Mouse (Mus musculus): Measurements from ENCODE around the gene Haus2.
A peak's percentile ranks its signal among the peaks of the same experiment; 100 is the strongest.
"Not testable (repeated sequence)": the region's sequence is repeated elsewhere in the genome, so short reads cannot be mapped to it uniquely, and the experiment has no call there.

The Haus2 gene

DNA sequence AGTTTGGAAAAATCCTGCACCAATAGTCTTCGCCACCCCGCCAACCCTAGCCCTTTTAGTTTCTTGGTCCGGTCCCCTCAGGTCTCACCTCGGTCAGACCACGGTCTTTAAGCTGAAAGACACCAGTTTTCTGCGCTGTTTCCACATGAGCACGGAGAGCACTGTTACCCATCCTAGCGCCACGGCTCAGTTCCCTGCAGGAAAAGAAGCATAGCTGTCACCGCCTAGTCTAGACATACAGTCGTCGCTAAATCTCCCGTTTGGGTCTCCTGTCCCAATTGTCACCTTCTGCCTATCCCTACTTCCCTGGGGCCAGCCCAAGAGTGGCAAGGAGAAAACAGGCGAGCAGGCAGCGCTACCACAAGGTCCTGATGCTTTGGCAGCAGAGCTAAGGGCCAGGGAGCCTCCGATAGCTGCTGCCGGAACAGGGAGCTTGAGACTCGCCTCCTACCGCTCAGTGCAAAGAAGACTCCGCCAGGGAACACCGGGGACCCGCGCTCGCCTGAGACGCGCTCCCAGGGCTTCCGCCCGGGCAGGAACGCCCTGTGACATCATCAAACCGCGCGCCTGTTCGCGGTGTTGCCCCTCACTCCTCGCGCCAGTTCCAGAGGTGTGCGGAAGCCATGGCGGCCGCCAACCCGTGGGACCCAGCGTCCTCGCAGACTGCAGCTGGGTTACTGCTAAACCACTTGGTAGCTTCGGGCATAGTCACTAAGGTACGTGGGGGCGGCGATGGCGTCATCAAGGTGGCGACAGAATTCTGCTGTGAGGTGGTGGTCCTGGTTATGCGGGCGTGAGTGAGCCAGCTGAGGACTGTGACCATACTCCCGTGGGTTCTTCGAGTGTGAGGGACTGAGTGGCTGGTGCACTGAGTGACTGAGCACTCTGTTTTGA is at the start of gene Haus2, which contains the start of gene Lrrc57:
TSS of gene Haus2 (plus strand) at position 554 of the 894 bp plus-strand sequence.
TSS of gene Lrrc57 (minus strand) at position 691 of the 894 bp plus-strand sequence.
- DNase-seq (ENCODE audit: low spot score) = peak; percentile 88

- DNase-seq (ENCODE audit: low spot score) = no peak
Measured at GRCm38 (mm10) chr2:120561524-120561923, 47.7 kb upstream of the Haus2 start.

DNA sequence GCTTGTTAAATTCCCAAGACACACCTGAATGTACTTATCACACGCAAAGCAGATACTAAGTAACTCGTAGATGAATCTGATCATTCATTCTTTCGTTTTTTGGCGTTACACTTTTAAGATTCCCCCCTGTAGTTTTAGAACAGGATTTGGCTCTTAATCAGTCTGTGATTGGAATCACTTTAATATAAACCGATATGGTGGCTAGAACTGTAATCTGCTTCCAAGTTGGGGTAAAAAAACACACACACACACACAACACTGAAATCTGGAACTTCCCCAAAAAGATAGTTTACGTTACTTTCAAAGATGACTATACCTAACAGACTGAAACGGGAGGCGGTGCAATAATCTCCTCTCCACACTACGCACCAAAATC is 46.3 kb upstream of the Haus2 start:
- no peak for DNase-seq (ENCODE audit: low spot score)

DNA sequence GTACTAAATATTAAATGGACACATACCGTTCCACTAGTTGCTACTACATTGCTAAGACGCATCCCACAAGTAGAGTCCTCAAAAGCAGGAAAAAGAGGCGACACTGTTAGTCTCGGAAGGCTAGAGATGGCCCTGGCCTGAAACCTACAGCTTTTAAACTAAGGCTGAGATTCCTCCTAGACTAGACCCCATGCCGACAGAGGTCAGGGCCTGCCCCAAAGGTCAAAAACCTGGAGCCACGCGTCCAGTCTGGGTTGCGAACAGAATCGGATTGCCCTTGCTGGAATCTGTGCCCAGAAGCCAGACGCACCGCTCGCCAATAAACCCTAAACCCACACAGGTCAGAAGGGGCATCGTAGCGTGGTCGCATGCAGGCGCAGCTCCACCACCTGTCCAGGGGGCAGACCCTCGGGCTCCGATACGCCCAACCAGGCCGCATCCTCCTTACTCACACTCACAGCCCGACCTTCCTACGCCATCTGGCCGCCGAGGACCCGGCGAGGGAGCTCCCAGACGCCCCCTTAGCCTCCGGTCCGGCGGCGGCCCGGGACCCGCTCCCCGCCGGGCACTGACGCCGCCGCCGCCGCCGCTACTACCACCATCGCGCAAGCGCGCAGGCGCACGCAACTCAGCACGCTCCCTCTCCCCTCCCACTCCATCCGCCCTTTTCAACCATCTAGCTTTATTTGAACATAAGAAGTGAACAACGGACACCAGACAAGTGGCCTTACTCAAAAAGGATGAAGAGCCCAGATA is 45.8 kb upstream of the Haus2 start, which contains the start of gene Zfp106:
TSS of gene Zfp106 (minus strand) at position 609 of the 756 bp plus-strand sequence.
- peak; percentile 85 for DNase-seq (ENCODE audit: low spot score)

DNA sequence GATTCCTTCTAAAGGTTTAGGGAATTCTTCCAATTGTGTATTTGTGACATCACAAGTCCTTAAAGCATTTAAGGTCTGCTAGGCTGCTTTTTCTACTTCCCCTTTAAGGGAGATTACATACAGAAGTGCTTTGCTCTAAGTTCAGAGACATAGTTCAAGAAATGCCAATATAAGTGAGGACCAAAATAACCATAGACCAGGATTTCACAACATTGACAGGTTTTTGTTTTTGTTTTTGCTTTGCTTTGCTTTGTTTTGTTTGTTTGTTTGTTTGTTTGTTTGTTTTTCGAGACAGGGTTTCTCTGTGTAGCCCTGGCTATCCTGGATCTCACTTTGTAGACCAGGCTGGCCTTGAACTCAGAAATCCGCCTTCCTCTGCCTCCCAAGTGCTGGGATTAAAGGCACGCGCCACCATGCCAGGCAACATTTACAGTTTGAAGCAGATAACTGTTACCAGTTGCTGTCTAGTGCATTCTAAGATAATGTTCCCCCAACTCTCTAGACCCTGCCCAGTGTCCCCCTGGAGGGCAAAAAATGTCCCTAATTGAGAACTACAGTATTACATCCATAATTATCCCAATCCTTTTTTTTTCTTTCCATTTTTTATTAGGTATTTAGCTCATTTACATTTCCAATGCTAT is 44.5 kb upstream of the Haus2 start:
- not testable (repeated sequence) for DNase-seq (ENCODE audit: low spot score)

- DNase-seq (ENCODE audit: low spot score) = no peak
Measured at GRCm38 (mm10) chr2:120565363-120565762, 43.8 kb upstream of the Haus2 start.

- DNase-seq (ENCODE audit: low spot score) = peak; percentile 96
Measured at GRCm38 (mm10) chr2:120566886-120567797, 42.0 kb upstream of the Haus2 start, which contains the start of gene Snap23. Gene Snap23, plus strand, starts transcription at chr2:120567671.

DNA sequence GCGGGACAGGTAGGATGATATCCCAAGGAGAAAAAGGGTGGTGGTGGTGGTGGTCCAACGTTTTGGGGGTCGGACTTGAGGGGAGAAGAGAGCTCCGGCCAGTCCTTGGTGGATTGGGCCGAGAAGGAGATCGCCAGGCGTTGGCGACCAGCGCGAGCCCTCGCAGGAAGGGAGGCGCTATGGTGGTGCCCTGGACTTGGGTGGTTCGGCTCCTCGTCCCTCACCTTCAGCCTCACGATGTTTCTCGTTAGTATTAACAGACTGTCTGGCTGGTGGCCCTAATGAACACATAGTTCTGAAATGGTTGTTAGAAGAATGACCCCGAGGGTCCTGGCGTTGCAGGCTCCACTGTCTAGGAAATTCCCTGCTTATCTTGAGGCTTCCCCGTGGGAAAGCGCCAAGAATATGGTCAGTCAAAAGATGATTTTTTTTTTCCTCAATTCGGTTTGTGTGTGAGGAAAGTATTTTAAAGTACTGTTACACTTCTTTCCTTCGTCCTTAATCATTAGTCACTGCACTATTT is 41.3 kb upstream of the Haus2 start:
- DNase-seq (ENCODE audit: low spot score) = no peak

- DNase-seq (ENCODE audit: low spot score) = no peak
Measured at GRCm38 (mm10) chr2:120571081-120571480, 38.1 kb upstream of the Haus2 start.

- not testable (repeated sequence) for DNase-seq (ENCODE audit: low spot score)
Measured at GRCm38 (mm10) chr2:120572161-120572560, 37.0 kb upstream of the Haus2 start.

DNA sequence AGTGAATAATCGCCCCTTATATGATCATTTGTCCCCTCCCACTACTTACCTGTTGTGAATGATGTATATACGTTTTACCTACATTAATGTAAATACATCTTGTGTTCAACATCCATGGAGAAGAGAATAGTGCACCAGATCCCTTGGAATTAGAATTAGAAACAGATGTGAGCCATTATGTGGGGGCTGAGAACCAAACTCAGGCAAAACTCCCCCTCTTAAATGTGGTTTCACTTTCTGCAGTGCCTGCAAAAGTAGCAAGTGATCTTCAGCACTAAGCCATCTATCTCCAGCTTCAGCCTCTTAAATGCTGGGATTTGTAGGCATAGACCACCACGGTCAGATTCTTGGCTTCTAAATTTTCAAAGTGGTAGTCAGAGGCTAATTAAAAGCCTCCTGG is 34.1 kb upstream of the Haus2 start:
- no peak for DNase-seq (ENCODE audit: low spot score)

GRCm38 (mm10) chr2:120575978-120576377 is 33.2 kb upstream of the Haus2 start:
- no peak for DNase-seq (ENCODE audit: low spot score)

- no peak for DNase-seq (ENCODE audit: low spot score)
Measured at GRCm38 (mm10) chr2:120577799-120578198, 31.4 kb upstream of the Haus2 start.

DNA sequence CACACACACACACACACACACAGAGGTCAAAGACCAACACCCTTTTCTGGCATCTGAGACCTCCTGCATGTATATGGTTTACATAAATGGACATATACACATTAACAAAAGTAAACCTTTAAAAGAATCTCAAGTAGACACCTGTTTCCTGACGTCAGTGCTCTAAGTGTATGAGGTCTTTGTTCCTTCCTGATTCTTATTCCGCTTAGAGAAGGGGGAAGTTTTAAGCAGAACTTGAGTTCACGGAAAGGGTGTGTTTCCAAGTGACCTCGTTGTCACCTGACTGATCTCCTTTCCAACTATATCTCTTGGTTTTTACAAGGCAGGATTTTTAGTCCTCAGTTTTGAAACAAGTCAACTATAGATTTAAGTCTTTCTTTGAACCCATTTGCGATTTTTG is 30.9 kb upstream of the Haus2 start:
- no peak for DNase-seq (ENCODE audit: low spot score)

- no peak for DNase-seq (ENCODE audit: low spot score)
Measured at GRCm38 (mm10) chr2:120589759-120590158, 19.4 kb upstream of the Haus2 start.

- no peak for DNase-seq (ENCODE audit: low spot score)
Measured at GRCm38 (mm10) chr2:120592227-120592626, 17.0 kb upstream of the Haus2 start.

GRCm38 (mm10) chr2:120597734-120598133 is 11.4 kb upstream of the Haus2 start:
- no peak for DNase-seq (ENCODE audit: low spot score)

- DNase-seq (ENCODE audit: low spot score) = no peak
Measured at GRCm38 (mm10) chr2:120599506-120599905, 9.7 kb upstream of the Haus2 start.

DNA sequence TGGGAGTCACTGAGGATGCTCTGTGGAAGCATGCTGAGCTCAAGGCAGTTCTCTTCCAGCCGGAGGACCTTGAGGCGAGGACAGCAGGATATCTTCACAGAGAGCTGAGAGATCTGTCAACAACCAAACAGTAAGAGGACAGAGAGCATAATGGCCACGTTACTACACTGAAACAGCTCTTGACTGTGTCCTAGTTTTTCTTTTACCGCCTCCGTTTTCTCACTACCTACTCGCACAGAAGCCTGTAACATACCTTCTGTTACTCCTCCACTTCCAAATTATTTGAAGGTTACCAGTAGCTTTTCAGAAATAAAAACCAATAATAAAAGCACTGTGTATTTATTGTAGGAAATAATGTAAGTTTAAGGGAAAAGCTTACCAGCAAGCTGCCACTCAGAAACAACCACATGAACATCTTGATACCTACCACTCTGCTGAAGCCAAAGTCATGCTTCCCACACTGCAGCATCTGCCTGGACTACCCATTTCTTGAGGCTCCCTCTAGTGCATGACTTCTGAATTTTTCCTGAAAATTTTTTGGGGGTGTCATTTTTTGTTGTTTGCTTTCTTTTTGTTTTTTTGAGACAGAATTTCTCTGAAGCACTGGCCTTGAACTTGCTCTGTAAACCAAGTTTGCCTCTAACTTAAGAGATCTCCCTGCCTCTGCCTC is 3.0 kb upstream of the Haus2 start:
- DNase-seq (ENCODE audit: low spot score) = peak; percentile 18

Measured in ovary, postnatal 36 days (tissue).